Mouse (Mus musculus) bone marrow, adult 2 months (tissue): ENCODE data around the gene Pik3c2b. TPM values are rescaled to one million over a fixed set of nuclear protein-coding genes. Genes with fewer than 3 reads are reported as not detected.

ENCODE experiments used
- H3K27ac ChIP-seq: fragments of 200-500 bp; 2 replicates; pipeline ENCODE4 v1.5.1; 2012; ENCODE audit warnings: low read depth, mild to moderate bottlenecking, control low read depth, inconsistent platforms, low read length; ENCODE audit not compliant: control insufficient read depth, poor library complexity, insufficient read depth
- H3K4me1 ChIP-seq: fragments of 200-500 bp; 2 replicates; pipeline ENCODE4 v1.6.1; 2011; ENCODE audit warnings: low read length; ENCODE audit not compliant: control insufficient read depth, insufficient read depth
- H3K4me3 ChIP-seq: fragments of 200-500 bp; replicated peaks from 2 replicates; pipeline ENCODE3; 2011; ENCODE audit warnings: mild to moderate bottlenecking, low read depth, low read length, control low read depth; ENCODE audit not compliant: control insufficient read depth
- CTCF ChIP-seq: fragments of 200-500 bp; IDR thresholded peaks from 2 replicates; pipeline ENCODE4 v1.5.1; 2011; ENCODE audit warnings: low read length, control low read depth; ENCODE audit not compliant: control insufficient read depth, insufficient read depth
- POLR2A ChIP-seq: fragments of 200-500 bp; IDR thresholded peaks from 2 replicates; pipeline ENCODE4 v1.6.1; 2011; ENCODE audit warnings: low read depth, mild to moderate bottlenecking, control low read depth, low read length, borderline replicate concordance; ENCODE audit not compliant: control insufficient read depth
- WGBS: fragments of 180-500 bp; shearing (Covaris S2); methylation state at CpG from one replicate; pipeline ENCODE4 v1.1.7; 2018; 5-methylcytosine and 5-hydroxymethylcytosine counted together
- polyA plus RNA-seq: library from polyadenylated mRNA; stranded (reverse); fragments of >200 nt; gene quantifications from 2 replicates; pipeline ENCODE4 v1.2.4, GENCODE M21; 2011; ENCODE audit warnings: low replicate concordance; ENCODE audit not compliant: missing spikeins, insufficient read depth, insufficient read length

The Pik3c2b gene
- polyA plus RNA-seq, 1 experiment, result 17.9 TPM

- no peak overlapping the region for H3K4me3 ChIP-seq
- no peak overlapping the region for H3K27ac ChIP-seq
- no peak for TF ChIP-seq POLR2A
- no peak for TF ChIP-seq CTCF
- 84% methylated on average over 9 of the region's 9 CpGs for WGBS
- H3K4me1 ChIP-seq, result peaks cover 2% of the 10 kb centered on the region; the same call in 1 of the 2 replicates
Observed at GRCm38 (mm10) chr1:133127328-133127727, 81.9 kb downstream of the Pik3c2b start.

GRCm38 (mm10) chr1:133129471-133130221, 84.2 kb downstream of the Pik3c2b start:
- no peak for TF ChIP-seq POLR2A
- TF ChIP-seq CTCF, result no peak
- Histone ChIP-seq H3K27ac (peak overlapping the region; percentile 96), H3K4me3 (peak overlapping the region; percentile 46), H3K4me1 (peaks cover 2% of the 10 kb centered on the region; the same call in 1 of the 2 replicates)
- WGBS, result 42% methylated on average over 16 of the region's 16 CpGs

- Histone ChIP-seq H3K4me3 (peak within 1 kb of the TSS; percentile 88), H3K27ac (peak within 1 kb of the TSS; percentile 97), H3K4me1 (peaks cover 2% of the 10 kb centered on the region; the same call in 1 of the 2 replicates)
- WGBS, result under 1% methylated on average over 72 of the region's 72 CpGs
- TF ChIP-seq POLR2A (peak; percentile 97), CTCF (no peak)
Observed at GRCm38 (mm10) chr1:133130638-133131560, 85.4 kb downstream of the Pik3c2b start, which contains the start of gene Ppp1r15b. Gene Ppp1r15b (plus strand): TSS chr1:133131143.

GRCm38 (mm10) chr1:133131561-133131905, 86.1 kb downstream of the Pik3c2b start:
- under 1% methylated on average over 35 of the region's 35 CpGs for WGBS
- H3K27ac ChIP-seq, result peak overlapping the region; percentile 97
- peaks cover 2% of the 10 kb centered on the region; the same call in 1 of the 2 replicates for H3K4me1 ChIP-seq
- TF ChIP-seq CTCF (no peak), POLR2A (no peak)
- peak overlapping the region; percentile 88 for H3K4me3 ChIP-seq

GRCm38 (mm10) chr1:133131936-133132335, 86.5 kb downstream of the Pik3c2b start:
- Histone ChIP-seq H3K27ac (peak overlapping the region; percentile 97), H3K4me1 (peaks cover 2% of the 10 kb centered on the region; the same call in 1 of the 2 replicates), H3K4me3 (peak overlapping the region; percentile 88)
- under 1% methylated on average over 11 of the region's 11 CpGs for WGBS
- TF ChIP-seq CTCF, result no peak
- TF ChIP-seq POLR2A, result no peak

GRCm38 (mm10) chr1:133132388-133133326, 87.2 kb downstream of the Pik3c2b start:
- WGBS, result 1% methylated on average over 26 of the region's 26 CpGs

GRCm38 (mm10) chr1:133133425-133133824, 88.0 kb downstream of the Pik3c2b start:
- H3K4me3 ChIP-seq, result peak overlapping the region; percentile 88
- 1% methylated on average over 2 of the region's 2 CpGs for WGBS
- H3K27ac ChIP-seq, result peak overlapping the region; percentile 97
- no peaks in the 10 kb centered on the region for H3K4me1 ChIP-seq
- TF ChIP-seq CTCF (no peak), POLR2A (no peak)

More at GRCm38 (mm10) chr1:133132388-133133326, 87.2 kb downstream of the Pik3c2b start:
- H3K4me3 ChIP-seq, result peak overlapping the region; percentile 88
- TF ChIP-seq POLR2A, result no peak
- no peak for TF ChIP-seq CTCF
- peak overlapping the region; percentile 97 for H3K27ac ChIP-seq
- no peaks in the 10 kb centered on the region; the same call in 1 of the 2 replicates for H3K4me1 ChIP-seq
